Mouse (Mus musculus) lung, embryonic 15.5 days (tissue): ENCODE measurements around the gene Cilp. TPM values are rescaled to one million over a fixed set of nuclear protein-coding genes. Genes with fewer than 3 reads are reported as not detected.

Experiments used
- ATAC-seq: fragments of 200-750 bp; cut with Nextera tagmentation; 2 replicates; pipeline ENCODE4 v1.8.0; 2017; ENCODE audit warnings: moderate number of reproducible peaks, borderline replicate concordance; ENCODE audit not compliant: low FRiP score, low TSS enrichment; ENCODE audit errors: extremely low read depth
- H3K27ac ChIP-seq: fragments of 300-500 bp; sonication (generic); 2 replicates; pipeline ENCODE4 v1.5.1; 2015; ENCODE audit warnings: moderate library complexity, mild to moderate bottlenecking, inconsistent platforms
- H3K27me3 ChIP-seq: fragments of 300-500 bp; sonication (generic); 2 replicates; pipeline ENCODE4 v1.6.1; 2015; ENCODE audit warnings: inconsistent platforms
- H3K36me3 ChIP-seq: fragments of 300-500 bp; sonication (generic); 2 replicates; pipeline ENCODE4 v1.6.1; 2015; ENCODE audit warnings: inconsistent platforms
- H3K4me1 ChIP-seq: fragments of 300-500 bp; sonication (generic); 2 replicates; pipeline ENCODE4 v1.6.1; 2015; ENCODE audit warnings: inconsistent platforms
- H3K4me2 ChIP-seq: fragments of 300-500 bp; sonication (generic); 2 replicates; pipeline ENCODE4 v1.6.1; 2015; ENCODE audit warnings: inconsistent platforms, mild to moderate bottlenecking, moderate library complexity
- H3K4me3 ChIP-seq: fragments of 300-500 bp; sonication (generic); 2 replicates; pipeline ENCODE4 v1.5.1; 2015; ENCODE audit warnings: mild to moderate bottlenecking, inconsistent platforms
- H3K9ac ChIP-seq: fragments of 300-500 bp; sonication (generic); 2 replicates; pipeline ENCODE4 v1.6.1; 2015; ENCODE audit warnings: inconsistent platforms
- H3K9me3 ChIP-seq: fragments of 300-500 bp; sonication (generic); 2 replicates; pipeline ENCODE4 v1.6.1; 2016; ENCODE audit warnings: inconsistent platforms
- WGBS: fragments of 180-500 bp; shearing (Covaris S2); methylation state at CpG from one replicate; pipeline ENCODE4 v1.1.7; 2015; 5-methylcytosine and 5-hydroxymethylcytosine counted together
- polyA plus RNA-seq: library from polyadenylated mRNA; unstranded; fragments of >200 nt; fragmentation: Nextera tagmentation; extraction: Ambion mirVana; gene quantifications from 2 replicates; pipeline ENCODE4 v1.2.1, GENCODE M21; 2015

Gene Cilp
- polyA plus RNA-seq, 1 experiment from 2014 or later, result 0.09 TPM

GRCm38 (mm10) chr9:65302327-65302983 lies 37.5 kb downstream of the Cilp start:
- no peak overlapping the region for H3K4me2 ChIP-seq
- H3K4me3 ChIP-seq, result no peak overlapping the region
- H3K36me3 ChIP-seq, result peaks cover 35% of the 10 kb centered on the region
- no peak overlapping the region for H3K27ac ChIP-seq
- no peaks in the 10 kb centered on the region for H3K4me1 ChIP-seq
- no peaks in the 10 kb centered on the region for H3K27me3 ChIP-seq
- H3K9me3 ChIP-seq, result no peaks in the 10 kb centered on the region
- no peak for ATAC-seq
- 95% methylated on average over 4 of the region's 4 CpGs for WGBS
- H3K9ac ChIP-seq, result no peak overlapping the region

GRCm38 (mm10) chr9:65303586-65303985 lies 38.6 kb downstream of the Cilp start:
- ATAC-seq, result no peak
- Histone ChIP-seq H3K9ac (no peak overlapping the region), H3K9me3 (no peaks in the 10 kb centered on the region), H3K27me3 (no peaks in the 10 kb centered on the region), H3K4me3 (no peak overlapping the region), H3K27ac (no peak overlapping the region), H3K4me2 (no peak overlapping the region), H3K36me3 (peaks cover 41% of the 10 kb centered on the region), H3K4me1 (no peaks in the 10 kb centered on the region)
- WGBS, result 96% methylated on average over 4 of the region's 4 CpGs

GRCm38 (mm10) chr9:65304300-65304699 lies 39.3 kb downstream of the Cilp start:
- Histone ChIP-seq H3K4me1 (no peaks in the 10 kb centered on the region), H3K27ac (no peak overlapping the region), H3K9me3 (no peaks in the 10 kb centered on the region), H3K36me3 (peaks cover 46% of the 10 kb centered on the region), H3K4me3 (no peak overlapping the region), H3K9ac (no peak overlapping the region), H3K4me2 (no peak overlapping the region), H3K27me3 (no peaks in the 10 kb centered on the region)
- no peak for ATAC-seq
- WGBS, result 79% methylated on average over 4 of the region's 4 CpGs

GRCm38 (mm10) chr9:65306672-65307071 lies 41.7 kb downstream of the Cilp start:
- Histone ChIP-seq H3K27ac (no peak overlapping the region), H3K9me3 (no peaks in the 10 kb centered on the region), H3K4me3 (no peak overlapping the region), H3K4me1 (no peaks in the 10 kb centered on the region), H3K36me3 (peaks cover 44% of the 10 kb centered on the region), H3K4me2 (no peak overlapping the region), H3K27me3 (no peaks in the 10 kb centered on the region), H3K9ac (no peak overlapping the region)
- 92% methylated on average over 2 of the region's 2 CpGs for WGBS
- ATAC-seq, result no peak

GRCm38 (mm10) chr9:65308011-65308410 lies 43.0 kb downstream of the Cilp start:
- Histone ChIP-seq H3K36me3 (peaks cover 45% of the 10 kb centered on the region), H3K27me3 (no peaks in the 10 kb centered on the region), H3K27ac (no peak overlapping the region), H3K9ac (no peak overlapping the region), H3K9me3 (no peaks in the 10 kb centered on the region), H3K4me3 (no peak overlapping the region), H3K4me2 (no peak overlapping the region), H3K4me1 (no peaks in the 10 kb centered on the region)
- no peak for ATAC-seq
- 92% methylated on average over 1 of the region's 1 CpGs for WGBS

- no peaks in the 10 kb centered on the region for H3K9me3 ChIP-seq
- H3K4me1 ChIP-seq, result no peaks in the 10 kb centered on the region
- no peak overlapping the region for H3K9ac ChIP-seq
- H3K4me3 ChIP-seq, result no peak overlapping the region
- H3K27me3 ChIP-seq, result no peaks in the 10 kb centered on the region
- no peak overlapping the region for H3K4me2 ChIP-seq
- no peak for ATAC-seq
- no peak overlapping the region for H3K27ac ChIP-seq
- H3K36me3 ChIP-seq, result peaks cover 63% of the 10 kb centered on the region
- WGBS, result 95% methylated on average over 4 of the region's 4 CpGs
Measured at GRCm38 (mm10) chr9:65312669-65313357, 47.8 kb downstream of the Cilp start.

- H3K36me3 ChIP-seq, result peaks cover 61% of the 10 kb centered on the region
- H3K27me3 ChIP-seq, result no peaks in the 10 kb centered on the region
- no peaks in the 10 kb centered on the region for H3K4me1 ChIP-seq
- no peaks in the 10 kb centered on the region for H3K9me3 ChIP-seq
- no peak overlapping the region for H3K27ac ChIP-seq
- no peak overlapping the region for H3K4me3 ChIP-seq
- ATAC-seq, result no peak
- 100% methylated on average over 1 of the region's 1 CpGs for WGBS
- H3K4me2 ChIP-seq, result no peak overlapping the region
- no peak overlapping the region for H3K9ac ChIP-seq
Measured at GRCm38 (mm10) chr9:65313846-65314245, 48.9 kb downstream of the Cilp start.

- no peaks in the 10 kb centered on the region for H3K27me3 ChIP-seq
- no peaks in the 10 kb centered on the region for H3K9me3 ChIP-seq
- no peak for ATAC-seq
- no peak overlapping the region for H3K27ac ChIP-seq
- H3K4me3 ChIP-seq, result no peak overlapping the region
- 72% methylated on average over 11 of the region's 11 CpGs for WGBS
- no peak overlapping the region for H3K9ac ChIP-seq
- H3K4me2 ChIP-seq, result no peak overlapping the region
- no peaks in the 10 kb centered on the region for H3K4me1 ChIP-seq
- H3K36me3 ChIP-seq, result peaks cover 73% of the 10 kb centered on the region
Measured at GRCm38 (mm10) chr9:65322255-65322900, 57.4 kb downstream of the Cilp start.

- Histone ChIP-seq H3K4me3 (no peak overlapping the region), H3K9ac (no peak overlapping the region), H3K36me3 (peaks cover 70% of the 10 kb centered on the region), H3K27ac (no peak overlapping the region), H3K9me3 (no peaks in the 10 kb centered on the region), H3K4me1 (no peaks in the 10 kb centered on the region), H3K27me3 (no peaks in the 10 kb centered on the region), H3K4me2 (no peak overlapping the region)
- no peak for ATAC-seq
Measured at GRCm38 (mm10) chr9:65325971-65326370, 61.0 kb downstream of the Cilp start.

- H3K4me1 ChIP-seq, result no peaks in the 10 kb centered on the region
- no peaks in the 10 kb centered on the region for H3K27me3 ChIP-seq
- 89% methylated on average over 2 of the region's 2 CpGs for WGBS
- H3K27ac ChIP-seq, result no peak overlapping the region
- peaks cover 60% of the 10 kb centered on the region for H3K36me3 ChIP-seq
- H3K9ac ChIP-seq, result no peak overlapping the region
- H3K4me2 ChIP-seq, result no peak overlapping the region
- ATAC-seq, result no peak
- no peaks in the 10 kb centered on the region for H3K9me3 ChIP-seq
- H3K4me3 ChIP-seq, result no peak overlapping the region
Measured at GRCm38 (mm10) chr9:65327371-65327770, 62.4 kb downstream of the Cilp start.
